Mouse (Mus musculus): ENCODE results near the gene Rarres2.

DNA sequence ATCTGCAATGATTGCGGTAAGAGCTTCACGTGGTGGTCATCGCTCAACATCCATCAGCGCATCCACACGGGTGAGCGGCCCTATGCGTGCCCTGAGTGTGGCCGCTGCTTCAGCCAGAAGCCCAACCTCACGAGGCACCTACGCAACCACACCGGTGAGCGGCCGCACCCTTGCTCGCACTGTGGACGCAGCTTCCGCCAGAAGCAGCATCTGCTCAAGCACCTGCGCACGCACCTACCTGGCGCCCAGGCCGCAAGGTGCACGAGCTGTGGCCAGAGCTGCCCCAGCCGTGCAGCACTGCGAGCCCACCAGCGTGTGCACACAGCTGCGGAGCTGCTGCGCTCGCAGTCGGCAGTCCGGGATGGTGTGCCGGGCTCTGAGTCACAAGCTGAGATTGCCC, 47.4 kb upstream of the Rarres2 start:
- TF ChIP-seq POLR2A (IDR thresholded peaks at IDR 0.05; ENCODE audit: control insufficient read depth, low read depth, low read length) (0 out of 2 replicates have a peak, but pooled peaks have one; percentile 6), CTCF (IDR thresholded peaks at IDR 0.05; ENCODE audit: control insufficient read depth, insufficient read depth, insufficient replicate concordance, low read depth, low read length) (no peak)
